12 mouse cellular contexts compared by ENCODE assay signal in the genomic region with DNA sequence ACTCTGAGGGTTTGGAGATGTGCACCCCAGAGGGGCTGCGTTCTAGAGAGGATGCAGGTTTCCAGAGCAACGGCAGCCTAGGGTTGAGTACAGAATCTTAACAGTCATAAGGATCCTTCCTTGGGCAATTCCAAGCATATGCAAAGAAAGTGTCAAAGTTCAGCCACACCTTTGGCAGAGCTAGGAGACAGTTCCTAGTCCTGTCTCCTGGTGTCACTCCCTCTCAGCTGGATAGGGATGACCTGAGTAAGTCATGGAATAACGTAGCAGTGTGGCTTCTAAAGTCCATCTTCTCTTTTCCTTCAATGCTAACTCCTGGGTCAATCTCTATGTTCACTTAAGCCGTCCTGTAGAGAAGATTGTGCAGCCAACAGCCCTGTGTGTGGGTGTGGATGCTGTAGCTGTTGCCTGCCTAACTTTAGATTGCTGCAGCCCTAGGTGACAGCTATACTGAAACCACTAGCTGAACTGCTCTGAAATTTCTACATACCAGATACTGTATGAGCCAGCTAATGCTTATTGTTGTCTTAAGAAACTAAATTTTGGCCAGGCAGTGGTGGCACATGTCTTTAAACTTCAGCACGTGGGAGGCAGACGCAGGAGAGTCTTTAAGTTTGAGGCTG.
"Had no signal": no experiment of that assay in that cellular context is flagged by ENCODE, and none has a peak within 500 bp of the region (broad histone marks: within the 10 kb centered on the region; RNA-seq: fewer than 3 reads in every experiment).

No protein-coding gene starts in this region.

- DNase-seq: kidney, postnatal 25 days; layer of hippocampus, postnatal 36 days; liver, embryonic 13.5 days; lung, adult 2 months; lung, postnatal 14 days; lung, postnatal 4 days; midbrain, embryonic 14.5 days; thymus, postnatal 36 days had no signal

- H3K4me3 ChIP-seq: left cerebral cortex, adult 2 months; liver, embryonic 13.5 days had no signal

- H3K27ac ChIP-seq: kidney, postnatal 0 days; left cerebral cortex, adult 2 months; liver, embryonic 13.5 days; stomach, postnatal 0 days had no signal

- H3K36me3 ChIP-seq: liver, embryonic 13.5 days had no signal

- H3K4me1 ChIP-seq: liver, embryonic 13.5 days had no signal

- H3K4me2 ChIP-seq: liver, embryonic 13.5 days; midbrain, embryonic 11.5 days had no signal

- H3K9ac ChIP-seq: liver, embryonic 13.5 days had no signal

- H3K9me3 ChIP-seq: liver, embryonic 13.5 days had no signal
